Mouse (Mus musculus) CH12.LX (cell line): Measurements from ENCODE around the gene Ndufv3.

Source experiments
- CHD2 ChIP-seq: IDR thresholded peaks from 2 replicates; pipeline ENCODE4 v1.6.1; 2011; ENCODE audit warnings: low read length, improper control_type of control experiment
- CTCF ChIP-seq, 2 experiments: IDR thresholded peaks in 1 of 2; conservative IDR thresholded peaks in 1 of 2; 2 replicates each; pipeline ENCODE4 v1.5.1; 2011 to 2012; ENCODE audit warnings: low read depth in 2 of 2, low read length in 2 of 2, improper control_type of control experiment in 1 of 2, inconsistent platforms in 1 of 2, mild to moderate bottlenecking in 1 of 2, moderate library complexity in 1 of 2
- E2F4 ChIP-seq: IDR thresholded peaks from 2 replicates; pipeline ENCODE4 v1.6.1; 2011; ENCODE audit warnings: low read depth, low read length, improper control_type of control experiment; ENCODE audit not compliant: insufficient replicate concordance
- EP300 ChIP-seq: IDR thresholded peaks from 2 replicates; pipeline ENCODE4 v1.6.1; 2011; ENCODE audit warnings: low read length, improper control_type of control experiment
- POLR2A ChIP-seq: IDR thresholded peaks from 2 replicates; pipeline ENCODE4 v1.6.1; 2011; ENCODE audit warnings: low read depth, mild to moderate bottlenecking, improper control_type of control experiment, low read length
- POLR2AphosphoS2 ChIP-seq: IDR thresholded peaks from 2 replicates; pipeline ENCODE4 v1.6.1; 2011; ENCODE audit warnings: low read depth, low read length, improper control_type of control experiment
- SMC3 ChIP-seq: IDR thresholded peaks from 2 replicates; pipeline ENCODE4 v1.6.1; 2011; ENCODE audit warnings: low read depth, low read length, improper control_type of control experiment
- TBP ChIP-seq: conservative IDR thresholded peaks from 2 replicates; pipeline ENCODE4 v1.6.1; 2011; ENCODE audit warnings: low read depth, low read length, improper control_type of control experiment

DNA sequence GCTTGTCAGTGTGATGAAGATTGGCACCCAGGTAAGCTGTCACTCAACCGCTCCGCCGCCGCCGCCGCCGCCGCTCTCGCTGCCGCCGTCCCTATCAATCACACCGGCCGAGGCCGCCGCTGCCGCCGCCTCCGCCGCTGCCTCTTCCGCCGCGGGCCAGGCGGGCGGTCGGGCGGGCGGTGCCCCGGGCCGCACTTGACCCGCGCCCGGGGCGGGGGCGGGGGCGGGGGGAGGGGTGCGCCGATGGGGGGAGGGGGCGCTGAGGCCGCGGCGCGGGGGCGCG lies 44.9 kb downstream of the Ndufv3 start:
- no peak for TF ChIP-seq POLR2A
- TF ChIP-seq CTCF (conservative IDR thresholded peaks at IDR 0.05 in 1 of 2, IDR thresholded peaks at IDR 0.05 in 1 of 2; ENCODE audit: low read depth in 2 of 2, low read length in 2 of 2): no peak
- TF ChIP-seq TBP: no peak
- TF ChIP-seq SMC3: no peak
- no peak for TF ChIP-seq CHD2
- no peak for TF ChIP-seq E2F4
- no peak for TF ChIP-seq POLR2AphosphoS2
- TF ChIP-seq EP300: no peak
